Mouse (Mus musculus): ENCODE measurements around the gene Adrm1. TPM values are rescaled to one million over a fixed set of nuclear protein-coding genes. Genes with fewer than 3 reads are reported as not detected.

Adrm1 gene
- polyA plus RNA-seq, 1 experiment from 2014 or later: 134 TPM

DNA sequence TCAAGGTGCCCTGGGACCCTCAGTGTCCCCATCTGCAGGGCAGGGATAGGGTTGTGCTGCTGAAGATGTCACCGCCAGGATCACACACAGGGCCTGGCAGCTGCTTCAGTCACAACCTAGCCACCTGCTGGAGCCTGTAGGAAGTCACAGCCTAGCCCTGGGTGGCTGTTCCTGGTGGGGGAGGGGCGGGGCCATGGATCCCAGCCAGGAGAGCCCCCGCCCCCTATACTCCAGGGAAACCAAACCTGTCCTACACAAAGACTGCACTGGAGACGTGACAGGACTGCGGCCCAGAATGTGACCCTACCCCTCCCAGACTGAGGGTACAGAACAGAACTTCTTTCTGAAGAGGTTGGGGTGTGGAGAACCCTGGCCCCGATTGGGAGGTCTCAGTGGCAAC, 51.0 kb downstream of the Adrm1 start:
- Histone ChIP-seq H3K27ac (ENCODE audit: low read length) (peak overlapping the region; percentile 29; the same call in 1 of the 2 replicates), H3K4me1 (ENCODE audit: control insufficient read depth, insufficient read depth, low read length) (peaks cover 42% of the 10 kb centered on the region), H3K9ac (replicated peaks; ENCODE audit: low read depth, low read length) (no peak overlapping the region; the same call in 1 of the 2 replicates), H3K4me3 (ENCODE audit: low read depth, low read length) (no peak overlapping the region), H3K4me2 (replicated peaks; ENCODE audit: low read depth, low read length) (0 out of 2 replicates have a peak overlapping the region, but pooled peaks have one; percentile 96), H3K27me3 (ENCODE audit: control insufficient read depth, insufficient read depth, low read length) (no peaks in the 10 kb centered on the region), H3K9me3 (ENCODE audit: control insufficient read depth, low read depth, low read length) (no peaks in the 10 kb centered on the region), H3K36me3 (ENCODE audit: control insufficient read depth, insufficient read depth, low read length) (peaks cover 4% of the 10 kb centered on the region; the same call in 1 of the 2 replicates)
- WGBS: 19% methylated on average over 6 of the region's 6 CpGs
- peak; percentile 54 for ATAC-seq (ENCODE audit: insufficient number of reproducible peaks, insufficient read depth, low FRiP score, low read depth)

DNA sequence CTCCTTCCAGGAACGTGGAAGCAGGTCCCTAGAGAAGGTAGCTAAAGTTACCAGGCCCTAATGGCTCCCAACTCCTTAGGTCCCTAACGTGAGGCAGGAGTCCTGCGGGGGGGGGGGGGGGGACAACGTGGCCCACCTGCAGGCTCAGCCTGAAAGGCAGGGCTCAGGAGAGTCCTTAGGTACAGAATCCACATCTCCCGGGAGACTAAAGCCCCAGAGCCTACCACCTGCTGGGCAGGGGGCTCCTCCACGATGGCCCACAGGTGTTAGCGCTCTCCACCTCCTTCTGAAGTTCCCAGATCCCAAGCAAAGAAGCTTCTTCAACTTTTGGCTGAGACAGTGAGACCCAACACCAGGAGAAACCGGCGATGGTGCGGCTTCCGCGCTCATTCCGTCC, 53.4 kb downstream of the Adrm1 start:
- Histone ChIP-seq H3K9ac (replicated peaks; ENCODE audit: low read depth, low read length) (peak overlapping the region; percentile 71; the same call in 1 of the 2 replicates), H3K4me1 (ENCODE audit: control insufficient read depth, insufficient read depth, low read length) (peaks cover 52% of the 10 kb centered on the region), H3K36me3 (ENCODE audit: control insufficient read depth, insufficient read depth, low read length) (peaks cover 4% of the 10 kb centered on the region; the same call in 1 of the 2 replicates), H3K9me3 (ENCODE audit: control insufficient read depth, low read depth, low read length) (no peaks in the 10 kb centered on the region), H3K4me2 (replicated peaks; ENCODE audit: low read depth, low read length) (peak overlapping the region; percentile 96), H3K27me3 (ENCODE audit: control insufficient read depth, insufficient read depth, low read length) (no peaks in the 10 kb centered on the region), H3K4me3 (ENCODE audit: low read depth, low read length) (peak overlapping the region; percentile 76), H3K27ac (ENCODE audit: low read length) (peak overlapping the region; percentile 81; the same call in 1 of the 2 replicates)
- WGBS: 0% methylated on average over 13 of the region's 13 CpGs
- no peak for ATAC-seq (ENCODE audit: insufficient number of reproducible peaks, insufficient read depth, low FRiP score, low read depth)

DNA sequence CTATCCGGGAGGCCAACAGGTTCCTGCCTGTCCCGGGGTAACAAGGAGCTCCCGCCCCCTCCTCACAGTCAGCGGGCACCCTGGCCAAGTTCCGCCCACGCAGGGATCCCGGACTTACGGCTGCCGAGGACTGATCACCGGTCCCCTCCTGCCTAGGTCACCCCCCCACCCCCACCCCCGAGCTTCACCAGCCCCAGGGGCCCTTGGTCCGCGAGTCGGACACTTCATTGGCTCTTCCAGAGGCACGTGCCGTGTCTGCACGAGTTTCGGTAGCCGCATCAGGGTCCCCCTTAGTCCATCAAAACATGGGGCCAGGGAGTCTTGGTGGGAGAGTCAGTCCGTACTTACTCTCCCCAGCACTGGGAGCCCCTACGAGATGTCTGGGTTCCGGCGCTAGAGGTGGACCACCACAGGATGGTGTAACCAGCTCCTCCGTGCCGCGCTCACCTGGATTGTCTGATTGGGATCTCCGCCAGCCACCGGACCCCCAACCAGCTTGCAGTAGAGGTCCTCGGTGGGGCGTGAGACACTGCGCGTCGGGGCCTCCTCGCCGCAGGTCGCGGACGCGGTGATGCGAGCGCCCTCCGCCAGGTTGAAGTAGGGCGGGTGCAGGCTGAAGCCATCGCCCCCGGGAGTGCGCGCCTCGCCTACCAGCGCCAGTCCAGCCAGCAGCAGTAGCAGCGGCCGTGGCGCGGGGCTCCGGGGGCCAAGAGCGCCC, 53.9 kb downstream of the Adrm1 start:
- under 1% methylated on average over 53 of the region's 55 CpGs for WGBS
- H3K27me3 ChIP-seq (ENCODE audit: control insufficient read depth, insufficient read depth, low read length): no peaks in the 10 kb centered on the region
- peak overlapping the region; percentile 76 for H3K4me3 ChIP-seq (ENCODE audit: low read depth, low read length)
- ATAC-seq (ENCODE audit: insufficient number of reproducible peaks, insufficient read depth, low FRiP score, low read depth): peak; percentile 7; the same call in 1 of the 2 replicates
- H3K4me1 ChIP-seq (ENCODE audit: control insufficient read depth, insufficient read depth, low read length): peaks cover 51% of the 10 kb centered on the region
- peak overlapping the region; percentile 81 for H3K27ac ChIP-seq (ENCODE audit: low read length)
- no peaks in the 10 kb centered on the region for H3K9me3 ChIP-seq (ENCODE audit: control insufficient read depth, low read depth, low read length)
- H3K9ac ChIP-seq (replicated peaks; ENCODE audit: low read depth, low read length): peak overlapping the region; percentile 71
- peak overlapping the region; percentile 96 for H3K4me2 ChIP-seq (replicated peaks; ENCODE audit: low read depth, low read length)
- peaks cover 4% of the 10 kb centered on the region; the same call in 1 of the 2 replicates for H3K36me3 ChIP-seq (ENCODE audit: control insufficient read depth, insufficient read depth, low read length)

Small RNAs within 50 kb of the gene (microRNA-seq; reads per million reads assigned to microRNA genes)
- gene Mir7005: not detected

Other genes with a start within 250 kb of the Adrm1 start
- 5.7 and 6.8 TPM in 2 replicates for gene Taf4, start 194.8 kb upstream of the Adrm1 start, polyA plus RNA-seq (2014; fragmentation: Nextera tagmentation; extraction: Ambion mirVana)
- 6.9 and 7.6 TPM in 2 replicates for gene Lsm14b, start 146.5 kb upstream of the Adrm1 start, polyA plus RNA-seq (2014; fragmentation: Nextera tagmentation; extraction: Ambion mirVana)
- 480 and 596 TPM in 2 replicates for gene Psma7, start 129.1 kb upstream of the Adrm1 start, polyA plus RNA-seq (2014; fragmentation: Nextera tagmentation; extraction: Ambion mirVana)
- 4.6 and 6.1 TPM in 2 replicates for gene Ss18l1, start 129.0 kb upstream of the Adrm1 start, polyA plus RNA-seq (2014; fragmentation: Nextera tagmentation; extraction: Ambion mirVana)
- gene Mtg2, start 100.9 kb upstream of the Adrm1 start, polyA plus RNA-seq (2014; fragmentation: Nextera tagmentation; extraction: Ambion mirVana): 25.2 and 27.8 TPM in 2 replicates
- not detected in 2 replicates for gene Hrh3, start 67.0 kb upstream of the Adrm1 start, polyA plus RNA-seq (2014; fragmentation: Nextera tagmentation; extraction: Ambion mirVana)
- gene Osbpl2, start 52.2 kb upstream of the Adrm1 start, polyA plus RNA-seq (2014; fragmentation: Nextera tagmentation; extraction: Ambion mirVana): 37.1 and 38.2 TPM in 2 replicates
- 64.0 and 70.9 TPM in 2 replicates for gene Lama5, start 54.4 kb downstream of the Adrm1 start, polyA plus RNA-seq (2014; fragmentation: Nextera tagmentation; extraction: Ambion mirVana)
- 734 and 745 TPM in 2 replicates for gene Rps21, start 85.9 kb downstream of the Adrm1 start, polyA plus RNA-seq (2014; fragmentation: Nextera tagmentation; extraction: Ambion mirVana)
- 15.5 and 20.4 TPM in 2 replicates for gene Cables2, start 102.0 kb downstream of the Adrm1 start, polyA plus RNA-seq (2014; fragmentation: Nextera tagmentation; extraction: Ambion mirVana)
- gene Rbbp8nl, start 118.4 kb downstream of the Adrm1 start, polyA plus RNA-seq (2014; fragmentation: Nextera tagmentation; extraction: Ambion mirVana): 3.1 TPM in 2 replicates
- gene Gata5, start 163.2 kb downstream of the Adrm1 start, polyA plus RNA-seq (2014; fragmentation: Nextera tagmentation; extraction: Ambion mirVana): 4.9 and 5.4 TPM in 2 replicates

Data from stomach, embryonic 14.5 days (tissue).